Mouse (Mus musculus) inflammation-experienced regulatory T-cells, adult 16 weeks (primary cell): Measurements from ENCODE around the gene Nkd2. TPM values are rescaled to one million over a fixed set of nuclear protein-coding genes. Genes with fewer than 3 reads are reported as not detected.

Experiments
- polyA plus RNA-seq: library from polyadenylated mRNA; unstranded; fragments of 100-300 nt; shearing (Covaris generic); gene quantifications from one replicate; pipeline ENCODE4 v1.2.1, GENCODE M21; 2017

Nkd2 gene
- polyA plus RNA-seq, result 0.30 TPM

DNA sequence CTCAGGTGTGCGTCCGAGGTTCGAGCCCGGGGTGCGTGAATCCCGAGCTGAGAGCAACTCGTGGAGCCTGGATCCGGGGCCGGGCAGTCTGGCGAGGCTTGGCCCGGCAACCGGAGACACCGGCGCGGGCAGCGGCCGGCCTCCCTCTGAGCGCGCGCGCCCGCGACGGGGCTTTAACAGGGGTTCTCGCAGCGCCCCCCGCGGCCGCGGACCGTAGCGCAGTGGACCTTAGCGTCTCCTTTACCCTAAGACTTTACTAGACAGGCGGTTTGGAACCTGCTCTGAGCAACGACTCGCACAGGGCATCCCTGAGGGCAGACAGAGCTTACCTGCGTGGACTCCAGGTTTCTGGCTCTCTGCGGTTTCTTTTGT is at the start of gene Nkd2:
Gene Nkd2 (minus strand): TSS at position 167 of the 372 bp plus-strand sequence.

Other genes with a start within 250 kb of the Nkd2 start
- gene Clptm1l, start 243.6 kb downstream of the Nkd2 start, polyA plus RNA-seq, result 11.1 TPM
- gene Tert, start 220.7 kb downstream of the Nkd2 start, polyA plus RNA-seq, result 8.4 TPM
- gene Slc6a18, start 169.6 kb downstream of the Nkd2 start, polyA plus RNA-seq, result not detected
- 0.09 TPM for gene Slc6a19, start 142.8 kb downstream of the Nkd2 start, polyA plus RNA-seq
- gene Slc12a7, start 114.5 kb downstream of the Nkd2 start, polyA plus RNA-seq, result 120 TPM
- gene Trip13, start 90.2 kb upstream of the Nkd2 start, polyA plus RNA-seq, result 5.6 TPM
- gene Brd9, start 90.2 kb upstream of the Nkd2 start, polyA plus RNA-seq, result 87.3 TPM
- gene Zdhhc11, start 116.2 kb upstream of the Nkd2 start, polyA plus RNA-seq, result not detected
- 1.8 TPM for gene Tppp, start 161.8 kb upstream of the Nkd2 start, polyA plus RNA-seq
- 5.9 TPM for gene Cep72, start 214.7 kb upstream of the Nkd2 start, polyA plus RNA-seq